Mouse (Mus musculus) thymus, postnatal 10 days (tissue): Measurements from ENCODE around the gene Itgax.
A peak's percentile ranks its signal among the peaks of the same experiment; 100 is the strongest.
"Not testable (repeated sequence)": the region's sequence is repeated elsewhere in the genome, so short reads cannot be mapped to it uniquely, and the experiment has no call there.

Experiments
- DNase-seq, 2 experiments: peaks; one replicate each; pipeline ENCODE4 v3.0.0; 2021; ENCODE audit warnings: low spot score in 2 of 2

The Itgax gene

GRCm38 (mm10) chr7:128158688-128159354 is 29.5 kb downstream of the Itgax start:
- DNase-seq, result not testable (repeated sequence)

- DNase-seq, result no peak
Observed at GRCm38 (mm10) chr7:128164001-128164400, 34.7 kb downstream of the Itgax start.

GRCm38 (mm10) chr7:128166391-128166790 is 37.0 kb downstream of the Itgax start:
- no peak for DNase-seq

GRCm38 (mm10) chr7:128169996-128170395 is 40.6 kb downstream of the Itgax start:
- DNase-seq, result no peak

GRCm38 (mm10) chr7:128178385-128178784 is 49.0 kb downstream of the Itgax start:
- DNase-seq, result no peak

- peak; percentile 15 to 22 for DNase-seq
Observed at GRCm38 (mm10) chr7:128180126-128180525, 50.8 kb downstream of the Itgax start.

- peak in 1 of 2 experiments; percentile 39 for DNase-seq
Observed at GRCm38 (mm10) chr7:128180546-128180945, 51.2 kb downstream of the Itgax start.

- DNase-seq, result peak; percentile 52 to 57
Observed at GRCm38 (mm10) chr7:128181691-128182090, 52.3 kb downstream of the Itgax start.
